Mouse (Mus musculus) intestine, embryonic 15.5 days (tissue): ENCODE measurements around the gene Rbms1. TPM values are rescaled to one million over a fixed set of nuclear protein-coding genes. Genes with fewer than 3 reads are reported as not detected.

ENCODE experiments used
- ATAC-seq: fragments of 200-750 bp; cut with Nextera tagmentation; 2 replicates; pipeline ENCODE4 v1.8.0; 2017; ENCODE audit warnings: moderate TSS enrichment, moderate library complexity
- H3K27ac ChIP-seq: fragments of 300-500 bp; sonication (generic); 2 replicates; pipeline ENCODE4 v1.5.1; 2015; ENCODE audit warnings: mild to moderate bottlenecking, inconsistent platforms
- H3K27me3 ChIP-seq: fragments of 300-500 bp; sonication (generic); replicated peaks from 2 replicates; pipeline ENCODE4 v1.6.1; 2015; ENCODE audit warnings: inconsistent platforms
- H3K36me3 ChIP-seq: fragments of 300-500 bp; sonication (generic); 2 replicates; pipeline ENCODE4 v1.6.1; 2015; ENCODE audit warnings: inconsistent platforms
- H3K4me1 ChIP-seq: fragments of 300-500 bp; sonication (generic); replicated peaks from 2 replicates; pipeline ENCODE4 v1.6.1; 2015; ENCODE audit warnings: inconsistent platforms
- H3K4me2 ChIP-seq: fragments of 300-500 bp; sonication (generic); replicated peaks from 2 replicates; pipeline ENCODE4 v1.6.1; 2015; ENCODE audit warnings: mild to moderate bottlenecking, inconsistent platforms
- H3K4me3 ChIP-seq: fragments of 300-500 bp; sonication (generic); replicated peaks from 2 replicates; pipeline ENCODE4 v1.5.1; 2015; ENCODE audit warnings: inconsistent platforms
- H3K9ac ChIP-seq: fragments of 300-500 bp; sonication (generic); 2 replicates; pipeline ENCODE4 v1.6.1; 2015; ENCODE audit warnings: inconsistent platforms
- H3K9me3 ChIP-seq: fragments of 300-500 bp; sonication (generic); 2 replicates; pipeline ENCODE4 v1.6.1; 2016; ENCODE audit warnings: inconsistent platforms
- WGBS: fragments of 180-500 bp; shearing (Covaris S2); methylation state at CpG from one replicate; pipeline ENCODE4 v1.1.7; 2015; 5-methylcytosine and 5-hydroxymethylcytosine counted together
- polyA plus RNA-seq: library from polyadenylated mRNA; unstranded; fragments of >200 nt; fragmentation: Nextera tagmentation; extraction: Ambion mirVana; gene quantifications from 2 replicates; pipeline ENCODE4 v1.2.1, GENCODE M21; 2015

Gene Rbms1
- polyA plus RNA-seq, 1 experiment from 2014 or later: 83.3 TPM

- Histone ChIP-seq H3K4me2 (no peak overlapping the region), H3K36me3 (peaks cover 3% of the 10 kb centered on the region; the same call in 1 of the 2 replicates), H3K27ac (no peak overlapping the region), H3K9me3 (no peaks in the 10 kb centered on the region), H3K27me3 (no peaks in the 10 kb centered on the region), H3K4me3 (no peak overlapping the region), H3K4me1 (peaks cover 10% of the 10 kb centered on the region; the same call in 1 of the 2 replicates), H3K9ac (no peak overlapping the region)
- WGBS: 54% methylated on average over 4 of the region's 4 CpGs
- no peak for ATAC-seq
Measured at GRCm38 (mm10) chr2:60855006-60855405, 108.0 kb downstream of the Rbms1 start.

- no peaks in the 10 kb centered on the region for H3K27me3 ChIP-seq
- no peaks in the 10 kb centered on the region for H3K36me3 ChIP-seq
- no peak for ATAC-seq
- H3K4me3 ChIP-seq: no peak overlapping the region
- no peaks in the 10 kb centered on the region for H3K9me3 ChIP-seq
- H3K9ac ChIP-seq: no peak overlapping the region
- H3K4me2 ChIP-seq: no peak overlapping the region
- WGBS: 43% methylated on average over 3 of the region's 3 CpGs
- peaks cover 10% of the 10 kb centered on the region; the same call in 1 of the 2 replicates for H3K4me1 ChIP-seq
- H3K27ac ChIP-seq: no peak overlapping the region
Measured at GRCm38 (mm10) chr2:60851898-60852297, 111.1 kb downstream of the Rbms1 start.

- H3K4me3 ChIP-seq: no peak overlapping the region
- H3K27me3 ChIP-seq: no peaks in the 10 kb centered on the region
- ATAC-seq: no peak
- no peak overlapping the region for H3K4me2 ChIP-seq
- no peak overlapping the region for H3K27ac ChIP-seq
- no peak overlapping the region for H3K9ac ChIP-seq
- peaks cover 7% of the 10 kb centered on the region; the same call in 1 of the 2 replicates for H3K4me1 ChIP-seq
- 56% methylated on average over 14 of the region's 14 CpGs for WGBS
- no peaks in the 10 kb centered on the region for H3K36me3 ChIP-seq
- no peaks in the 10 kb centered on the region for H3K9me3 ChIP-seq
Measured at GRCm38 (mm10) chr2:60851057-60851718, 111.8 kb downstream of the Rbms1 start.

GRCm38 (mm10) chr2:60848478-60848877 is 114.5 kb downstream of the Rbms1 start:
- no peak for ATAC-seq
- no peaks in the 10 kb centered on the region for H3K36me3 ChIP-seq
- no peak overlapping the region for H3K4me2 ChIP-seq
- peaks cover 7% of the 10 kb centered on the region; the same call in 1 of the 2 replicates for H3K4me1 ChIP-seq
- WGBS: 92% methylated on average over 4 of the region's 4 CpGs
- H3K9ac ChIP-seq: no peak overlapping the region
- H3K4me3 ChIP-seq: no peak overlapping the region
- H3K9me3 ChIP-seq: no peaks in the 10 kb centered on the region
- H3K27me3 ChIP-seq: no peaks in the 10 kb centered on the region
- H3K27ac ChIP-seq: no peak overlapping the region

GRCm38 (mm10) chr2:60847984-60848383 is 115.0 kb downstream of the Rbms1 start:
- no peaks in the 10 kb centered on the region for H3K9me3 ChIP-seq
- H3K27me3 ChIP-seq: no peaks in the 10 kb centered on the region
- 65% methylated on average over 3 of the region's 3 CpGs for WGBS
- no peak overlapping the region for H3K9ac ChIP-seq
- no peak overlapping the region for H3K4me3 ChIP-seq
- H3K27ac ChIP-seq: no peak overlapping the region
- H3K4me1 ChIP-seq: peaks cover 8% of the 10 kb centered on the region; the same call in 1 of the 2 replicates
- H3K36me3 ChIP-seq: no peaks in the 10 kb centered on the region
- ATAC-seq: no peak
- H3K4me2 ChIP-seq: no peak overlapping the region

DNA sequence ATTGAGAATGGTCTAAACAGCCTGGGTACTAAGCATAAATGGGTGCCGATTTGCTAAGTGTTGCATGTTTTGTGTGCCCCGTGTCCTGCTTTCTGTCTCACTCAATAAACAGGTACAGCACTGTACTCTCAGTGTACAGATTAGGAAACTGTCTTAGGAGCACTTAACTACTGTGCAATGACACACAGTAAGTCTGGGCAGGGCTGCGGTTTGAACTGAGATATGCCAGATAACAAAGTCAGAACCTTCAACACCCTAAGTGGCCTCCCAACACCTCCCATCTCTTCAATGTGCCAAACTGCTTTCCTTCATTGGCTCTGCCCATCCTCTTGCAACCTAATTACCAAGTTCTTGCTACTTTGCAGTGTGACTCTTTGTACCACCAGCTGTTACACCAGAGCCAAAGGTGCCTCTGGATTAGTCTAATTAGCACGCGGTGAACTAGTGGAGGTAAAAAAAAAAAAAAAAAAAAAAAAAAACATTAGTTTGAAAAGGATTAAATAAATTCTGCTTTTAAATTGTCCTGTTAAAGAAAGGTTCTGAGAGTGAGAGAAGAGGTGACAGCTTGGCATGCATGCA is 117.6 kb downstream of the Rbms1 start:
- Histone ChIP-seq H3K9ac (no peak overlapping the region), H3K4me2 (no peak overlapping the region), H3K4me1 (0 out of 2 replicates have a peak, but pooled peaks cover 3% of the 10 kb centered on the region), H3K9me3 (no peaks in the 10 kb centered on the region), H3K4me3 (no peak overlapping the region), H3K27me3 (no peaks in the 10 kb centered on the region), H3K36me3 (0 out of 2 replicates have a peak, but pooled peaks cover 4% of the 10 kb centered on the region), H3K27ac (no peak overlapping the region)
- no peak for ATAC-seq
- 53% methylated on average over 5 of the region's 5 CpGs for WGBS

DNA sequence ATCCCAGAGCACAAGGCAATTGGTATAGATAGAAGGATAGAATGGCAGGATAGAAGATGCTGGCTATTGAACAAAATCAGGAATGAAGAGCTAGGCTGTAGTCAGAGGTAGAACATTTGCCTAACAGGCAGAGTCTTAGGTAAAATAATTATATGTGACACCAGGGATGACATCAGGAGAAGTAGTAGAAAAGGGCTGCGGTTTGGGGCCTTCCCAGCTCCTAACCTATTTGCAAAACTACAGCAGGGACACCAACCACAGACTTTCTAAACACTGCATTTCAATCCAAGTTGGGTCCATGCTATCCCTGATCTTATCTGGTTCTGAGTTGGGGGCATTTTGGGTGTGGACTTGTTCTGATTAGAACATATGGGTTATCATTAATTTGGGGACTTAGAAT is 118.7 kb downstream of the Rbms1 start:
- 97% methylated on average over 1 of the region's 1 CpGs for WGBS
- H3K36me3 ChIP-seq: 0 out of 2 replicates have a peak, but pooled peaks cover 4% of the 10 kb centered on the region
- H3K4me1 ChIP-seq: 0 out of 2 replicates have a peak, but pooled peaks cover 3% of the 10 kb centered on the region
- no peak overlapping the region for H3K27ac ChIP-seq
- no peaks in the 10 kb centered on the region for H3K27me3 ChIP-seq
- ATAC-seq: no peak
- no peak overlapping the region for H3K9ac ChIP-seq
- no peaks in the 10 kb centered on the region for H3K9me3 ChIP-seq
- no peak overlapping the region for H3K4me2 ChIP-seq
- no peak overlapping the region for H3K4me3 ChIP-seq

DNA sequence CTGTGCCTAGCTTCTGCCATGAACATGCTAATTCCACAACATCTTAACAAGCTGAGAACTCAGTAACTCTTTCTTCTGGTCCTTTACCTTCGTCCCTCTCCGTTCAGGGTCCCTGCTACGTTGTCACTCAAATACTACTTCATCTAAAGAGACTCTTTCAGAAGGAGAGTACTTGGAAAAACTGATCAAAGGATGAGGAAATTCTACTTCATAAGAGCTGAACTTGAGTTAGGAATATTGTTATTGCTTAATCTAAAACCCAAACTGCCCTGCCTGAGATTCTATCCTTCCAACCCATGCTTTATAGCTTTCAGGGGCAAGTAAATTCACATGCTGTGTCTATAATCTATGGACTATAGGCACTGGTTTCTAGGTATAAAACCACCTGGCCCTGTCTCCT is 119.4 kb downstream of the Rbms1 start:
- H3K4me2 ChIP-seq: no peak overlapping the region
- no peaks in the 10 kb centered on the region for H3K9me3 ChIP-seq
- no peaks in the 10 kb centered on the region for H3K27me3 ChIP-seq
- no peak for ATAC-seq
- 0 out of 2 replicates have a peak, but pooled peaks cover 3% of the 10 kb centered on the region for H3K4me1 ChIP-seq
- H3K4me3 ChIP-seq: no peak overlapping the region
- 0 out of 2 replicates have a peak, but pooled peaks cover 4% of the 10 kb centered on the region for H3K36me3 ChIP-seq
- no peak overlapping the region for H3K27ac ChIP-seq
- 92% methylated on average over 3 of the region's 3 CpGs for WGBS
- no peak overlapping the region for H3K9ac ChIP-seq

DNA sequence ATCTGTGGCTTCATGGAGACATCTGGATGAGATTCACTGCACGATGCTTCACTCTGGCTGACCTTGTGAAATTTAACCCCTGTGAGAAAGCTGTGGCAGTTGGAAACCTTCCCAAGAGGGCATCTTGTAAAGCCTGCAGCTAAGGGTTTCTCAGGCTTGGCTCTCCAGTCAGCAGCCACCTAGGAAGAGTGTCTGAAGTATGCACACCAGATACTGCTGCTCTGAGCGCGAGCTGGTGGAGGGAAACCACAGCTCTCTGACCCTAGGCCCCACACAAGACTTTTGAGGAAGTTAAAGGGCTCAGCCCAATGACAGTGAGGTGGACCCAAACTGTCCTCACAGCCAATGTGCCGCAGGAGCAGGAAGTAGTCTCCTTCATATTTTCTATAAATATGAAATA is 120.0 kb downstream of the Rbms1 start:
- WGBS: 50% methylated on average over 4 of the region's 4 CpGs
- Histone ChIP-seq H3K27me3 (no peaks in the 10 kb centered on the region), H3K4me1 (0 out of 2 replicates have a peak, but pooled peaks cover 3% of the 10 kb centered on the region), H3K36me3 (0 out of 2 replicates have a peak, but pooled peaks cover 4% of the 10 kb centered on the region), H3K4me3 (no peak overlapping the region), H3K9ac (no peak overlapping the region), H3K27ac (no peak overlapping the region), H3K9me3 (no peaks in the 10 kb centered on the region), H3K4me2 (no peak overlapping the region)
- ATAC-seq: no peak

- no peak for ATAC-seq
- 80% methylated on average over 4 of the region's 4 CpGs for WGBS
- Histone ChIP-seq H3K9ac (no peak overlapping the region), H3K9me3 (no peaks in the 10 kb centered on the region), H3K27ac (no peak overlapping the region), H3K4me2 (no peak overlapping the region), H3K4me3 (no peak overlapping the region), H3K27me3 (no peaks in the 10 kb centered on the region), H3K36me3 (0 out of 2 replicates have a peak, but pooled peaks cover 4% of the 10 kb centered on the region), H3K4me1 (0 out of 2 replicates have a peak, but pooled peaks cover 3% of the 10 kb centered on the region)
Measured at GRCm38 (mm10) chr2:60840922-60841321, 122.1 kb downstream of the Rbms1 start.

- Histone ChIP-seq H3K4me1 (0 out of 2 replicates have a peak, but pooled peaks cover 3% of the 10 kb centered on the region), H3K27me3 (no peaks in the 10 kb centered on the region), H3K36me3 (0 out of 2 replicates have a peak, but pooled peaks cover 4% of the 10 kb centered on the region), H3K9me3 (no peaks in the 10 kb centered on the region), H3K4me2 (no peak overlapping the region), H3K27ac (no peak overlapping the region), H3K4me3 (no peak overlapping the region), H3K9ac (no peak overlapping the region)
- WGBS: 87% methylated on average over 4 of the region's 4 CpGs
- no peak for ATAC-seq
Measured at GRCm38 (mm10) chr2:60839498-60839897, 123.5 kb downstream of the Rbms1 start.

- WGBS: 77% methylated on average over 5 of the region's 5 CpGs
- ATAC-seq: no peak
- H3K9ac ChIP-seq: no peak overlapping the region
- no peaks in the 10 kb centered on the region for H3K27me3 ChIP-seq
- 0 out of 2 replicates have a peak, but pooled peaks cover 3% of the 10 kb centered on the region for H3K4me1 ChIP-seq
- H3K9me3 ChIP-seq: no peaks in the 10 kb centered on the region
- H3K4me2 ChIP-seq: no peak overlapping the region
- H3K36me3 ChIP-seq: 0 out of 2 replicates have a peak, but pooled peaks cover 4% of the 10 kb centered on the region
- H3K4me3 ChIP-seq: no peak overlapping the region
- H3K27ac ChIP-seq: no peak overlapping the region
Measured at GRCm38 (mm10) chr2:60838856-60839255, 124.1 kb downstream of the Rbms1 start.
